Mouse (Mus musculus) cerebellum, adult 2 months (tissue): ENCODE results near the gene Gars.

ENCODE experiments used
- CTCF ChIP-seq: fragments of 200-500 bp; IDR thresholded peaks from 2 replicates; pipeline ENCODE4 v1.5.1; 2011; ENCODE audit warnings: low read depth, mild to moderate bottlenecking, control low read depth, low read length, moderate library complexity, borderline replicate concordance; ENCODE audit not compliant: insufficient read depth
- POLR2A ChIP-seq: fragments of 200-500 bp; IDR thresholded peaks from 2 replicates; pipeline ENCODE4 v1.6.1; 2011; ENCODE audit warnings: low read length, control low read depth, borderline replicate concordance; ENCODE audit not compliant: insufficient read depth

DNA sequence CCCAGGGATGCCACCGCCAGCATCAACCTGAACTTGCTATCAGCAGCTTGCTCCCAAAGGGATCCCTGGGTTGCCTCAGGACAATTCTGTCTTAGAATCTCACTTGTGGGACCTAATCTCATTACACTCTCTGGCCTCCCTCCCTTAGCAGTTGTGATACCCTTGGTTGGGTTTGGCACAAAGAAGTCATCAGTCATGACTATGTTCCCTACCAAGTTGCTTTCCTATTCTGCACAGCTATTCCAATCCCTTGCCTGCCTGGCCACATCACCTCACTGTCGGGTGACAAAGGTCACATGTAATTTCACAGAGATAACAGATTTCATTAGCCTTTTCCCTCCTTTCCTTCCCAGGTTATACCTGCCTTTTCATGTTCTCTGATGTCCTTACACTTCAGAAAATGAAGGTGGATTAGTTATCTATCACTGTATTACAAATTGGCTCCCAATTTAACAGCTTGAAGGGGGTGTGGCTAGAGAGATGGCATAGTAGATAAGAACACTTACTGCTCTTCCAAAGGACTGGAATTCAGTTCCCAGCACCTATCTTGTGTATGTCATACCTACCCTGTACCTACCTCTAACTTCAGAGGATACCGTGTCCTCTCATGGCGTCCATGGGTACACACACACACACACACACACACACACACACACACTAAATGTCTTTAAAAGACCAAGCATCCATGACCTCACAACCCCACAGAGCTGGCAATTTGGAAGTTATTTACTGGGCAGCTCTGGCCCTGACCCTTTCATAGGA lies 27.3 kb upstream of the Gars start:
- no peak for TF ChIP-seq POLR2A
- TF ChIP-seq CTCF = no peak
